Mouse (Mus musculus): ENCODE data around the gene Srd5a1.
"Not testable (repeated sequence)": the region's sequence is repeated elsewhere in the genome, so short reads cannot be mapped to it uniquely, and the experiment has no call there.

The Srd5a1 gene

DNA sequence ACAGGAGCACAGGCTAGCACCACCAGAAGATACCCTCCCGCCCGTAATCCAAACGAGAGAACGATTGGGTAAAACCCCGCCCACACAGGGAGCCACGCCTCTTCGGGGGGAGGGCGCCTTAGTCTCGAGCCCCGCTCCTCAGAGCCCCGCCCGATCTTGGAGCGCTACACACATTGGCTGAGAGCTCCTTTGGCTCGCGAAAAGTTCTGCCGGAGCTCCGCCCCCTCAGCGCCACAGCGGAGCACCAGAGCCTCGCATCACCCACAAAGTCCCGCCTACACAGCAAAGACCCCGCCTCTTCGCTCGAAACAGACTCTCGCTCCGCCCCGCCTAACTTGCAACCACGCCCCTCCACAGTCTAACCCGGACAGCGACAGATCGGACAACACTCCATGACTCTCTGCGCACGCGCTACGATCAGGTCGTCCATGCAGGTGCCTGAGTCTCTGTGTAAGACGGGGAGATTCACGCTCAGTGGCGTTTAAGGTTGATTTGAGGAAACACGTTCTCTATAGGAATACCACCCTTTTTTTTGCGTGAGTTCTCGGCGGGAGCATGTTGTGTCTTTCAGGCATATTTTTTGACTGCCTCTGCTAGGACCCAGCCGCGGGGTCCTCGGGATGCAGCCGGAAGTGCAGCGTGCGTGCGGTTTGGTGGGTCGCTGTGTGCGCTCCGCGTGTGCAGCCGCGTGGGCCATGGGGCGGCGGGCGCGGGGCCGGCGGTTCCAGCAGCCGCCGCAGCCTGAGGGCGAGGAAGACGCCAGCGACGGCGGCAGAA lies at the start of gene Srd5a1:
Gene Srd5a1 (minus strand): TSS at position 45 of the 777 bp plus-strand sequence.
- peak; percentile 99 to 100 for DNase-seq (ENCODE audit: low spot score in 2 of 2)

DNA sequence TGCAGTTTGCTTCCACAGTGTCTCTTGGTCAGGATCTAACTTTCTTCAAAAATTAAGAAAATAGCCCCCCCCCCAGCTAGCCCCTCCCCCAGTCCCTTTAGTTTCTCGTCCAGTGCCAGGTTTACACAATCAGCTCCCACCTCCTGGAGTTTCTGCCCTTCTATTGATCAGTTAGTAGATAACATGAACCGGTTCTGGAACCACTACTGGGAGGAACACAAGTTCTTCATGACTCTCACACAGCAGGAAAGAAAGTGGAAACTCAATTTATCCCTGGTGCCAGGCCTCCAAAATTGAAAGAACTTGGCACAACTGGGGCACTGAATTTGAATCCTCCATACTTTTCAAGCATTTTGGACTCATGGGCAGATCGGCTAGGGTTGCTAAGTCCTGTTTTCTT lies 43.3 kb upstream of the Srd5a1 start:
- no peak for DNase-seq (ENCODE audit: low spot score in 2 of 2)

DNA sequence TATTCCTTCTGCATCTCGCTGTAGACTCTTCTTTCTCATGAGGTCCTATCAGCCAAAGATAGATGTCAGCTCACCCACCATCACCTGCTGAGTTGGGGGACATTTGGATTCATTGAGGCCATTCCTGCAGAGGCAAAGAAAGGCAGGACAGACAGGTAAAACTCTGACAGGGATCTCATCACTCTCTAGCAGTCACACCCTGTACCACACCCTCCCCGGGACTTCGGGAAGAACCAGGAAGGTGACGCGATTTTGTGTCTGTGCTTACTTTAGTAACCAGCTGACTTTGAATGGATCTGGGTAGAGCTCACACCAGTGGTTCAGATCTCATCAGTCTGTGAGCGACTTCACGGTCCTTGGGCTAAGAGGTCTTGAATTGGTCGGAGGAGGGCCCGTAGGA lies 35.2 kb upstream of the Srd5a1 start:
- no peak for DNase-seq (ENCODE audit: low spot score in 2 of 2)

- no peak for DNase-seq (ENCODE audit: low spot score in 2 of 2)
These were observed 34.6 kb upstream of the Srd5a1 start for GRCm38 (mm10) chr13:69645694-69646423.

DNA sequence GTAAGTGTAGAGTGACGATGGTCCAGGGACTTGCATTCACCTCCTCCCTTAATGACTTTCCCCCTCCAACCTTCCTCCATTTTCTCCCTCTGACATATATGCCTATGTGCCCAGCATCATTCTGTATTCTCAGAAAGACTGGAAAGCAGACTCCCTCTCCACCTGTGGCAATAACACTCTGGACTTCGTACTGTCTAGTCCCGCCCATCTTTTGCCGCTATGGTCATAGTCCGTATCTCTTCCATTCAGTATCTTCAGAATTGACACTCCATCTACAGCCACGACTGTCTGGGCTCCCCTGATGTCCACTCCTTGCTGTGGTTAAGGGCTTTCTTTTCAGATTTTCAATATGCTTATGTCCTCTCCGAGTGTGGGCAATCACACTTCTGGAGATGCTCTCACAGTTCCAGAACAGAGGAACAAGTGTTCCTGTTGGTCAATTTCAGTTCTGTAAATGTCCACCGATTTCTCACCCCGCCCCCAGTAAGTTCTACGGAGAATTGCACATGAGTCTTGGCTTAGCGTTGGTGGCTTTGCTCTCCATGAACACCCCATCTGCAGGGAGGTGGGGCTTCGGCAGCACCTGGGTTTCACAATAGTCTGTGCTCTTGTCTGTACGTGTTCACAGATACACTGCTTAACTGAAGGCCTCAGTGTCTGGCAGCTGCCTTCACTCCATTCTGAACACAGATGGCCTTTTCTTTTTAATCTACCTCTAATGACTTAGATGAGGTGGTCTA lies 33.4 kb upstream of the Srd5a1 start:
- peak in 1 of 2 experiments; percentile 19 for DNase-seq (ENCODE audit: low spot score in 2 of 2)

GRCm38 (mm10) chr13:69643937-69644336 lies 32.7 kb upstream of the Srd5a1 start:
- DNase-seq (ENCODE audit: low spot score in 2 of 2): no peak

- DNase-seq (ENCODE audit: low spot score in 2 of 2): no peak
These were observed 31.5 kb upstream of the Srd5a1 start for GRCm38 (mm10) chr13:69642656-69643216.

DNA sequence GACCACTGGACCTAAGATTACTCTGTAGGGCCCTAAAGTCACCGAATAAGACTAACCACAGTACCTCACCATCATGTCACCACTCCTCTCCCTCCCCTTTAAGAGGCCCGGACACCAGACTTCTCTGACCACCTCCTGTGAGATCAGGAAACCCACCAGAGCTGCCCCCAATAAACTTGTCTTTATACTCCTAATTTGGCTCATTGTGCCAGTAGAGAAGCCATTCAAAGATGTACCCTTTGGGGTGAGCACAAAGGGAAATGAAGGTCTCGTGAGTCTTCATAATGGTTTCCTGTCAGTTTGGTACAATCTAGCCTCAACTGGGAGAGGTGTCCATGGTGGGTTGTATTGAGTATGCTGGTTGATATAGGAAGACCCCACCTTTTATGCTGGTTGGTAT lies 29.8 kb upstream of the Srd5a1 start:
- DNase-seq (ENCODE audit: low spot score in 2 of 2): no peak

DNA sequence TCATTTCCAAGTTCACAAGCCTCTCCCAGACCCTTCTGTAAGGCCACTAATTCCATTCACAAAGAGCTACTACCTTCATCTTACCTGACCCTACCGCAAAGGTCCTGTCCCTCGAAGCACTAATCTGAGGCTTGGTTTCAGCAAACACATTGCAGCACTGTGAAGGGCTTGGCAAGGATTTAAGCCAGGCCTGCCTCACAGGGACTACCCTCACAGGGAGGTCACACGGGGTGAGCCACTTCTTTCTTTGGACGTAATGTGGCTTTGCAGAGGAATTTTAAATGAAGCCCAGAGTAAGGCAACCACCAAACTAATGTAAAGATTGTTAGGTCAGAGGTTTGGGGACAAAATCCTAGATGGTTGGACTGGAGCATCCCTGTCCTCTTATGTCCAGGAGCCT lies 29.3 kb upstream of the Srd5a1 start:
- DNase-seq (ENCODE audit: low spot score in 2 of 2): no peak

GRCm38 (mm10) chr13:69640126-69640525 lies 28.9 kb upstream of the Srd5a1 start:
- DNase-seq (ENCODE audit: low spot score in 2 of 2): no peak

DNA sequence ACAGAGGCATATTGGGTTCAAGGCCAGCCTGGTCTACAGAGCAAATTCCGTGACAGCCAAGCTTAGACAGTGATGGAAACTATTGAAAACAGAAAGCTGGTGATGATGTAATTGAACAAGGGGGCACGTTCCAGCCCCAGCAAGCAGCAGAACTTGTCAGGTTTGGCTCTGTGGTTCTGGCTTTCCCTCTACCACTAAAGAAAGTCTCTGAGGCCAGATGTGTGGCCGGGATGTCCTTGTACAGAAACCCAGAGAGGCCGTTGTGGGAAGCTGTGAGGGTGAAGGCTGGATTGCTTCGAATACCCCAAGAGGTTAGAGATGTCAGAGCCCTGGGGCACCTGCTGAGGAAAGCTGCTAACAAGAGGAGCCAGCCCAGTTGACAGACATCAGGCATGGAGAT lies 28.0 kb upstream of the Srd5a1 start:
- no peak for DNase-seq (ENCODE audit: low spot score in 2 of 2)

DNA sequence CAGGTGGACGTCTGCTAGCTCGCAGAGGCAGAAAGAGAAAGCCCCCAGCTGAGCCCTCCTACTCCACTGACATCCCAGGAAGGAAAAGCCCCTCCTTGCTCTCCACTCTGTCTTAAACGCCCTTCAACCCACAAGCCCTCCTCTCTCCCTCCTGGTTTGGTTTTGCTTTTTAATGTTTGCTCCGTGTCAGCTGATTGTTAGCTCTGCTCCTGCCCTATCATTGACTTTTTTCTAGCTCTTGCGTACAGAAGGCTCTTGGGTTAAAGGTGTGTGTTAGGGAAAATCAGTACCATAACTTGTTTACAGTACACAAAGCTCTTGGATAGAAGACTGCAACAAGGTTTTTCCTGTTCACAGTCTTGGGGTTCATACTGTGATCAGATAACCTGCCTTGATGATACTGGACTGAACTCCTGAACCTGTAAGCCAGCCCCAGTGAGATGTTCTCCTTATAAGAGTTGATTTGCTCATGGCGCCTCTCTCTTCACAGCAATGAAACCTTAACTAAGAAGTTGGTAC lies 26.9 kb upstream of the Srd5a1 start:
- no peak for DNase-seq (ENCODE audit: low spot score in 2 of 2)

- no peak for DNase-seq (ENCODE audit: low spot score in 2 of 2)
These were observed 26.4 kb upstream of the Srd5a1 start for GRCm38 (mm10) chr13:69637657-69638056.

DNA sequence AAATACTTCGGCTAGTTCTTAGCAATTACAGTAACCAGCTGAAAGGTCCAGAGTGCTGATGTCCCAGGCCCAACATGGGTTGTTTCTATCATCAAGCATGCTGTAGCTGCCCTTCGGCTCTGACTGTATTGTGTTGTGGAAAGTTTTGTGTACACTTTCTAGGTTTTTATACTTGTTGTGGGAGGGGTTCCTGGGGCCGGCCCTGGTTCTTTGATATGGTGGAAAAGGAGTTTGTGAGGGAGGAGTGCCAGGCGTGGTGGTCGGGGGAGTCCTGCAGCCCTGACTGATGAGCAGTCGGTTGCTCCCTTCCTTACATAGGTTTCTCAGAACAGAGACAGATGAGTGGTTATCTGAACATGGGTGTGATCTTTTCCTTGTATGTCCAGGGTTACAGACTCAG lies 25.6 kb upstream of the Srd5a1 start:
- no peak for DNase-seq (ENCODE audit: low spot score in 2 of 2)

DNA sequence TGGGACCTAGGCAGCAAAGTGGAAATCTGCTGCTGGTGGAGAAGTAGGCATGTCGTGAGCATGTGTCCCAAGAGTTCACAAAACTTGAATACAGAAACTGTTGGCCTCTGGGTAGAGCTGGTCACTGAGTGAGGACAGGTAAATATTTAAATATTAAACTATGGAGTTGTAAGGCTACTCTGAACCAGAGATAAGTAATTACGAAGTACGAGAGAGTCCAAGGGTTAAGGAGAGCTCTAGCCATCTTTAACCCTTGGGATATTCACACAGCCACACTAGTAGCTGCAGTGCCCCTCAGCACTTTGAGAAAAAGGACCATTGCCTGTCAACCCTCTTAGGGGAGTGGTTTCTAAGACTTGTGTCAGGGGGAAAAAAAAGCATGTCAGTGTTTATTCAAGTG lies 25.1 kb upstream of the Srd5a1 start:
- no peak for DNase-seq (ENCODE audit: low spot score in 2 of 2)

DNA sequence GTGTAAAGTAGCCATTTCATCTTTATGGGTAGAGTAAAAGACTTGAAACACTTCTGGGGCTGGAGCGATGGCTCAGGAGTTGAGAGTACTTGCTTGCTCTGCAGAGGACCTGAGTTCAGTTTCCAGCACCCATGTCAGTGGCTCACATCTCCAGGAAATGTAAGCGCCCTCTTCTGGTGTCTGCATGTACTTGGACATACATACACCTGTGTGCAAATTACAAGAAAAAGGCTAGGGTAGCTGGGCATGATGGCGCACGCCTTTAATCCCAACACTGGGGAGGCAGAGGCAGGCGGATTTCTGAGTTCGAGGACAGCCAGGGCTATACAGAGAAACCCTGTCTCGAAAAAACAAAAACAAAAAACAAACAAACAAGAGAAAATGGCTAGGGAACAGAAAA lies 24.6 kb upstream of the Srd5a1 start:
- not testable (repeated sequence) for DNase-seq (ENCODE audit: low spot score in 2 of 2)

DNA sequence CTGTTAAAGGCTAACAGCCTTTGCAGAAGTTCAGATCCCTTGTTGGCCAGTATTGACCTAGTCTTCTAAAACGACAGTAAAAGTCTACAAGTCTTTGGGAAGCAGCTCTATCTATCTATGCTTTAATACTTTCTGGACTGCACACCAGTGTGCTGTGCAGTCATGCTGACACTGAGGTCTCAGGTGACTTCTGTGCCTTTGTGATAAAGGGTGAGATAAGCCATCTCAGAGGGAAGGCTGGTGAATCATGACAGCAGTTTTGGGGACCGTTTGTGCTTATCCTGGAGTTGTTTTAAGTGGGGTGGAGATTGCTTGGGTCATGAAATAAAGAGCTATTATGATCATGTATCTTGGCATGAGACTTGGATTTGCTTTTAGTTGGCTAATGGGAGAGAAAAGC lies 22.7 kb upstream of the Srd5a1 start:
- no peak for DNase-seq (ENCODE audit: low spot score in 2 of 2)

- no peak for DNase-seq (ENCODE audit: low spot score in 2 of 2)
These were observed 22.3 kb upstream of the Srd5a1 start for GRCm38 (mm10) chr13:69633551-69633950.

- no peak for DNase-seq (ENCODE audit: low spot score in 2 of 2)
These were observed 20.4 kb upstream of the Srd5a1 start for GRCm38 (mm10) chr13:69631659-69632058.

- DNase-seq (ENCODE audit: low spot score in 2 of 2): no peak
These were observed 19.9 kb upstream of the Srd5a1 start for GRCm38 (mm10) chr13:69631111-69631510.

DNA sequence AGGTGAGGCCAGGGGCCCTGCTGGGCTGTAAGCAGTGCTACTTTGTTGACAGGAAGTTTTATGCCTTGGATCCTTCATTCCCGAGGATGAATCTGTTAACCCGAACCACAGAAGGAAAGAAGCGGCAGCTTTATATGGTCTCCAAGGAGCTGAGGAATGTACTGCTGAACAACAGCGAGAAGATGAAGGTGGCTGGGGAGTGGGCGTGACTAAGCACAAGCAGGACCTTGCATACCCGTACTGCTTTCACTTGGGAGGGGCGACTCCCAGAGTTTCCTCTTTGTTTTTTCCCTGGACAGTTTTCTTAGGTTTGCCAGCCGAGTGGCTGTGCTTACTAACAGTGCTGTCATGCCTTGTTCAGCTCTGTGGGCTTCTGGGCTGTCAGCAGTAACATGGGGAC lies 19.3 kb upstream of the Srd5a1 start:
- DNase-seq (ENCODE audit: low spot score in 2 of 2): no peak

- DNase-seq (ENCODE audit: low spot score in 2 of 2): no peak
These were observed 16.7 kb upstream of the Srd5a1 start for GRCm38 (mm10) chr13:69627941-69628340.

Measured in frontal cortex, postnatal 36 days (tissue).